Comparison of ENCODE assay signal across 18 mouse cellular contexts in genomic region chr9:120926939-120927606, GRCm38 (mm10). TPM values are rescaled to one million over a fixed set of nuclear protein-coding genes. Genes with fewer than 3 reads are reported as not detected.
A peak's percentile ranks its signal among the peaks of the same experiment; 100 is the strongest.
DNase-seq lines count a peak whose midpoint lies in the region; ATAC-seq lines count a peak whose summit lies in the region.
"Had no signal": no experiment of that assay in that cellular context is flagged by ENCODE, and none has a peak within 500 bp of the region (broad histone marks: within the 10 kb centered on the region; RNA-seq: fewer than 3 reads in every experiment).

No protein-coding gene starts in this region.

- H3K36me3 ChIP-seq in heart, embryonic 12.5 days: no peaks in the 10 kb centered on the region
- H3K36me3 ChIP-seq in midbrain, embryonic 16.5 days (ENCODE audit: control insufficient read depth, insufficient read depth, low read length): no peaks in the 10 kb centered on the region
- H3K36me3 ChIP-seq in midbrain, embryonic 15.5 days (replicated peaks): no peaks in the 10 kb centered on the region
- no peaks in the 10 kb centered on the region for H3K36me3 ChIP-seq in neural tube, embryonic 15.5 days
- H3K36me3 ChIP-seq: forebrain, embryonic 15.5 days; heart, embryonic 13.5 days; hindbrain, embryonic 10.5 days; limb, embryonic 13.5 days; midbrain, embryonic 12.5 days had no signal

- H3K4me1 ChIP-seq in heart, embryonic 12.5 days (replicated peaks): no peaks in the 10 kb centered on the region; the same call in 1 of the 2 replicates
- H3K4me1 ChIP-seq in midbrain, embryonic 16.5 days (ENCODE audit: control insufficient read depth, insufficient read depth, low read length): peaks cover 7% of the 10 kb centered on the region; the same call in 1 of the 2 replicates
- H3K4me1 ChIP-seq in midbrain, embryonic 15.5 days: peaks cover 5% of the 10 kb centered on the region; the same call in 1 of the 2 replicates
- no peaks in the 10 kb centered on the region for H3K4me1 ChIP-seq in neural tube, embryonic 15.5 days

- 0 out of 2 replicates have a peak overlapping the region, but pooled peaks have one; percentile 12 for H3K4me2 ChIP-seq in heart, embryonic 12.5 days
- H3K4me2 ChIP-seq in midbrain, embryonic 16.5 days (ENCODE audit: low read length): peak overlapping the region; percentile 14; the same call in 1 of the 2 replicates
- no peak overlapping the region for H3K4me2 ChIP-seq in midbrain, embryonic 15.5 days
- no peak overlapping the region for H3K4me2 ChIP-seq in neural tube, embryonic 15.5 days
- H3K4me2 ChIP-seq: forebrain, embryonic 15.5 days; heart, embryonic 13.5 days; limb, embryonic 13.5 days; midbrain, embryonic 12.5 days had no signal

- no peaks in the 10 kb centered on the region for H3K9me3 ChIP-seq in heart, embryonic 12.5 days (replicated peaks)
- H3K9me3 ChIP-seq in midbrain, embryonic 16.5 days (replicated peaks; ENCODE audit: control insufficient read depth, low read length, poor library complexity, severe bottlenecking): no peaks in the 10 kb centered on the region
- H3K9me3 ChIP-seq in midbrain, embryonic 15.5 days: no peaks in the 10 kb centered on the region
- no peaks in the 10 kb centered on the region for H3K9me3 ChIP-seq in neural tube, embryonic 15.5 days (replicated peaks)
- H3K9me3 ChIP-seq: forebrain, embryonic 15.5 days; heart, embryonic 13.5 days; hindbrain, embryonic 10.5 days; limb, embryonic 13.5 days; midbrain, embryonic 12.5 days had no signal

- H3K9ac ChIP-seq in heart, embryonic 12.5 days: no peak overlapping the region
- H3K9ac ChIP-seq in midbrain, embryonic 16.5 days (ENCODE audit: low read depth, low read length): no peak overlapping the region
- H3K9ac ChIP-seq in midbrain, embryonic 15.5 days: no peak overlapping the region
- H3K9ac ChIP-seq in neural tube, embryonic 15.5 days (replicated peaks): no peak overlapping the region
- H3K9ac ChIP-seq: forebrain, embryonic 15.5 days; heart, embryonic 13.5 days; limb, embryonic 13.5 days; midbrain, embryonic 12.5 days had no signal

- no peak overlapping the region for H3K4me3 ChIP-seq in heart, embryonic 12.5 days
- no peak overlapping the region for H3K4me3 ChIP-seq in midbrain, embryonic 16.5 days (ENCODE audit: low read depth, low read length)
- H3K4me3 ChIP-seq in midbrain, embryonic 15.5 days: no peak overlapping the region
- H3K4me3 ChIP-seq in neural tube, embryonic 15.5 days (replicated peaks): no peak overlapping the region
- H3K4me3 ChIP-seq: forebrain, embryonic 15.5 days; heart, embryonic 13.5 days; hindbrain, embryonic 10.5 days; limb, embryonic 13.5 days; midbrain, embryonic 12.5 days had no signal

- ATAC-seq in heart, embryonic 12.5 days (ENCODE audit: insufficient number of reproducible peaks, low FRiP score): no peak
- ATAC-seq in midbrain, embryonic 16.5 days: no peak
- no peak for ATAC-seq in midbrain, embryonic 15.5 days (replicated peaks)
- no peak for ATAC-seq in neural tube, embryonic 15.5 days (ENCODE audit: low FRiP score)
- ATAC-seq: forebrain, embryonic 15.5 days had no signal

- DNase-seq in heart, postnatal 4 days: no peak
- peak; percentile 28 for DNase-seq in lung, postnatal 10 days
- DNase-seq in retina, embryonic 14.5 days (ENCODE audit: low spot score): no peak
- DNase-seq in ovary, postnatal 36 days (ENCODE audit: low spot score): no peak
- DNase-seq: adrenal gland, postnatal 14 days; B cell, adult 2 months; cerebellum, postnatal 25 days; kidney, postnatal 25 days; retina, postnatal 1 day had no signal

- H3K27ac ChIP-seq in heart, embryonic 12.5 days (ENCODE audit: poor library complexity, severe bottlenecking): no peak overlapping the region
- no peak overlapping the region for H3K27ac ChIP-seq in midbrain, embryonic 16.5 days (ENCODE audit: low read length)
- no peak overlapping the region for H3K27ac ChIP-seq in midbrain, embryonic 15.5 days
- H3K27ac ChIP-seq in neural tube, embryonic 15.5 days (replicated peaks): no peak overlapping the region
- H3K27ac ChIP-seq: forebrain, embryonic 15.5 days; heart, embryonic 13.5 days; hindbrain, embryonic 10.5 days; limb, embryonic 13.5 days; midbrain, embryonic 12.5 days had no signal

- H3K27me3 ChIP-seq in heart, embryonic 12.5 days (replicated peaks): no peaks in the 10 kb centered on the region
- H3K27me3 ChIP-seq in midbrain, embryonic 16.5 days (ENCODE audit: control insufficient read depth, insufficient read depth, low read depth, low read length): no peaks in the 10 kb centered on the region
- H3K27me3 ChIP-seq in midbrain, embryonic 15.5 days (replicated peaks): no peaks in the 10 kb centered on the region
- H3K27me3 ChIP-seq in neural tube, embryonic 15.5 days (replicated peaks): no peaks in the 10 kb centered on the region
- H3K27me3 ChIP-seq: forebrain, embryonic 15.5 days; heart, embryonic 13.5 days; limb, embryonic 13.5 days; midbrain, embryonic 12.5 days had no signal

- 19% methylated on average over 9 of the region's 9 CpGs for WGBS in heart, embryonic 12.5 days
- WGBS in midbrain, embryonic 16.5 days: 30% methylated on average over 9 of the region's 9 CpGs
- WGBS in midbrain, embryonic 15.5 days: 25% methylated on average over 9 of the region's 9 CpGs
- 39% methylated on average over 9 of the region's 9 CpGs for WGBS in neural tube, embryonic 15.5 days

RNA-seq across cellular contexts. Expression of gene Ctnnb1, which starts 1.9 kb away (rescaled TPM):
- 397 and 414 TPM in 2 replicates for polyA plus RNA-seq in heart, embryonic 12.5 days (2016; fragmentation: Nextera tagmentation; extraction: Ambion mirVana)
- total RNA-seq in heart, postnatal 4 days (2021): 100 to 1,000 TPM; 632 to 676 TPM
- 483 and 527 TPM in 2 replicates for polyA plus RNA-seq in midbrain, embryonic 16.5 days (2015; fragmentation: Nextera tagmentation; extraction: Ambion mirVana)
- polyA plus RNA-seq in midbrain, embryonic 15.5 days (2015; fragmentation: Nextera tagmentation; extraction: Ambion mirVana): 517 and 532 TPM in 2 replicates
- polyA plus RNA-seq in neural tube, embryonic 15.5 days (2015; fragmentation: Nextera tagmentation; extraction: Ambion mirVana): 288 and 326 TPM in 2 replicates

Comparison
In these comparisons a context has a peak if more than half of its experiments do, and no peak if none do; other contexts are left out.
1. H3K4me2 ChIP-seq: peak in heart, embryonic 12.5 days (single experiment) and midbrain, embryonic 16.5 days (single experiment); none in midbrain, embryonic 15.5 days (single experiment) and neural tube, embryonic 15.5 days (single experiment).